ENCODE assay signal across 12 mouse cellular contexts in the genomic region with DNA sequence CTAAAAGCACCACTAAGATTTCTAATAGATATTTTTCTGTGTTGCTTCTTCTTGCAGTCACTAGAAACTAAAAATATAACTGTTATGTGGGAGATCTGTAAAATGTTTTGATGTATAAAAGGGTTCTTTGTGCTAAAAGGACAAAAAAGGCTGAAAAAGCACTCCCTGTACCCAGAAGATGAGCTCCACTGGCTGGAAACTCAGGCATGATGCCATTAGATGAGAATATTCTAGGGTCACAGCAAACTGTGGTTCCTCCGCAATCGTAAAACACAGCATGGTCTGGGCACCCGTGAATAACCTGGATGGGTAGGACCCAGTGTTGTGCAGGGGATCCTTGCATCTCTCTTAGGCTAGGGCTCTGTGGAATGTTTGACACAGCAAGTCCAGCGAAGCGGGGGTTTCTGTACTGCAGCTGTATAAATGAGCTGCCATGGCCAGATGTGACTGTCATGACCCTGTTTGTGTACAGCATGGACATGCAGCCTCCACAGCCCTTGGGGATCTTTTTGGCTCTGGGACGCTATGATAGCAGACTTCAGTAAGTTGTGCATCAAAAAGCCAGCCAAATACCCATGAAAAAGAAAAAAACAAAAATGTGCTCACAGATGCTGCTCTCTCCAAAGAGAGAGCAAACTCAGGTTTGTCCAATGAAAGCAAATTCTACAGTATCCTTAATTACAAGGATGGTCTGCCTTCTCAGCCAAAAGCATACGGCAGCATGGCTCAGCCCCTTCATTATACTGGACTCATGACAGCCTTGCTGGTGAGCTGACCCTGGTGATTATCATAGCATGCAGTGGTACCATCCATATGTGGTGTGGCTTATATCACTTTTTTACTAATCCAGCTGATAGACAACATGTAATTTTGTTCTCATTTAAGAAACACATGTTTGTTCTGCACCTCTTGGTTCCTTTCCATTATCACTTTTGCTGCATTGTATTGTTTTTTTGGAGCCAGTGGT.
DNase-seq lines count a peak whose midpoint lies in the region; ATAC-seq and TF ChIP-seq lines count a peak whose summit lies in the region.
"Had no signal": no experiment of that assay in that cellular context is flagged by ENCODE, and none has a peak within 500 bp of the region (broad histone marks: within the 10 kb centered on the region; RNA-seq: fewer than 3 reads in every experiment).

No protein-coding gene starts in this region.

- H3K27me3 ChIP-seq in kidney, postnatal 0 days (ENCODE audit: insufficient read depth, low read length) = no peaks in the 10 kb centered on the region
- no peaks in the 10 kb centered on the region for H3K27me3 ChIP-seq in testis, adult 2 months (ENCODE audit: control insufficient read depth, insufficient read depth, low read length)
- no peaks in the 10 kb centered on the region for H3K27me3 ChIP-seq in intestine, embryonic 15.5 days (replicated peaks)
- no peaks in the 10 kb centered on the region for H3K27me3 ChIP-seq in liver, embryonic 11.5 days (replicated peaks; ENCODE audit: control insufficient read depth, insufficient read depth, low read length)
- H3K27me3 ChIP-seq: neural tube, embryonic 12.5 days had no signal

- H3K4me3 ChIP-seq in kidney, postnatal 0 days (replicated peaks; ENCODE audit: low read depth, low read length) = no peak overlapping the region
- no peak overlapping the region for H3K4me3 ChIP-seq in testis, adult 2 months (ENCODE audit: control insufficient read depth, low read depth, low read length)
- H3K4me3 ChIP-seq in intestine, embryonic 15.5 days (replicated peaks) = no peak overlapping the region
- no peak overlapping the region for H3K4me3 ChIP-seq in liver, embryonic 11.5 days (ENCODE audit: low read depth, low read length)
- H3K4me3 ChIP-seq: neural tube, embryonic 12.5 days had no signal

- TF ChIP-seq CTCF in kidney, postnatal 0 days (IDR thresholded peaks at IDR 0.05; ENCODE audit: low read depth) = no peak
- no peak for TF ChIP-seq CTCF in testis, adult 2 months (IDR thresholded peaks at IDR 0.05; ENCODE audit: control insufficient read depth, insufficient read depth, insufficient replicate concordance, low read depth, low read length)

- H3K36me3 ChIP-seq in kidney, postnatal 0 days (ENCODE audit: insufficient read depth, low read length) = no peaks in the 10 kb centered on the region
- no peaks in the 10 kb centered on the region for H3K36me3 ChIP-seq in testis, adult 2 months (ENCODE audit: control insufficient read depth, insufficient read depth, low read length)
- no peaks in the 10 kb centered on the region for H3K36me3 ChIP-seq in intestine, embryonic 15.5 days
- H3K36me3 ChIP-seq in liver, embryonic 11.5 days (ENCODE audit: control insufficient read depth, insufficient read depth, low read length) = no peaks in the 10 kb centered on the region
- H3K36me3 ChIP-seq: neural tube, embryonic 12.5 days had no signal

- WGBS in kidney, postnatal 0 days = 51% methylated on average over 7 of the region's 7 CpGs
- WGBS in intestine, embryonic 15.5 days = 49% methylated on average over 7 of the region's 7 CpGs
- 78% methylated on average over 7 of the region's 7 CpGs for WGBS in liver, embryonic 11.5 days

- no peak overlapping the region for H3K27ac ChIP-seq in kidney, postnatal 0 days
- peak overlapping the region; percentile 24; the same call in 1 of the 2 replicates for H3K27ac ChIP-seq in testis, adult 2 months (ENCODE audit: control insufficient read depth, insufficient read depth, low read depth, low read length)
- no peak overlapping the region for H3K27ac ChIP-seq in intestine, embryonic 15.5 days
- H3K27ac ChIP-seq in liver, embryonic 11.5 days (ENCODE audit: low read depth, low read length) = no peak overlapping the region
- H3K27ac ChIP-seq: liver, embryonic 14.5 days; neural tube, embryonic 12.5 days had no signal

- H3K9me3 ChIP-seq in kidney, postnatal 0 days (replicated peaks; ENCODE audit: low read length) = no peaks in the 10 kb centered on the region
- H3K9me3 ChIP-seq in intestine, embryonic 15.5 days = no peaks in the 10 kb centered on the region
- H3K9me3 ChIP-seq in liver, embryonic 11.5 days (ENCODE audit: control insufficient read depth, low read length) = no peaks in the 10 kb centered on the region
- H3K9me3 ChIP-seq: neural tube, embryonic 12.5 days had no signal

- no peaks in the 10 kb centered on the region for H3K4me1 ChIP-seq in kidney, postnatal 0 days (replicated peaks; ENCODE audit: insufficient read depth, low read length)
- no peaks in the 10 kb centered on the region for H3K4me1 ChIP-seq in testis, adult 2 months (ENCODE audit: control insufficient read depth, insufficient read depth, low read length)
- H3K4me1 ChIP-seq in intestine, embryonic 15.5 days (replicated peaks) = no peaks in the 10 kb centered on the region
- H3K4me1 ChIP-seq in liver, embryonic 11.5 days (replicated peaks; ENCODE audit: control insufficient read depth, insufficient read depth, low read length) = no peaks in the 10 kb centered on the region

- intact Hi-C loops in heart, postnatal 10 days (cut with DNase I) = no loop called here

- ATAC-seq in kidney, postnatal 0 days (replicated peaks; ENCODE audit: low FRiP score, low read depth) = no peak
- no peak for ATAC-seq in intestine, embryonic 15.5 days
- ATAC-seq in liver, embryonic 11.5 days (replicated peaks; ENCODE audit: low FRiP score) = no peak

- TF ChIP-seq POLR2A in testis, adult 2 months (IDR thresholded peaks at IDR 0.05; ENCODE audit: control insufficient read depth, low read depth, low read length) = no peak

- peak; percentile 46 for DNase-seq in kidney, postnatal 0 days (ENCODE audit: low spot score)
- DNase-seq in kidney, adult 11 months = no peak
- DNase-seq in right cerebral cortex, adult 18-20 months = peak; percentile 46
- no peak for DNase-seq in right cerebral cortex, postnatal 4 days
- DNase-seq in heart, postnatal 10 days = peak; percentile 49 to 52
- DNase-seq in liver, embryonic 11.5 days (ENCODE audit: low spot score) = no peak
- DNase-seq: cerebellum, postnatal 25 days; kidney, adult 18-20 months had no signal

- no peak overlapping the region for H3K9ac ChIP-seq in kidney, postnatal 0 days (ENCODE audit: low read depth, low read length)
- H3K9ac ChIP-seq in intestine, embryonic 15.5 days = no peak overlapping the region
- no peak overlapping the region for H3K9ac ChIP-seq in liver, embryonic 11.5 days (ENCODE audit: low read depth, low read length)
- H3K9ac ChIP-seq: liver, embryonic 14.5 days; neural tube, embryonic 12.5 days had no signal

- H3K4me2 ChIP-seq in kidney, postnatal 0 days (ENCODE audit: low read length) = no peak overlapping the region
- no peak overlapping the region for H3K4me2 ChIP-seq in intestine, embryonic 15.5 days (replicated peaks)
- no peak overlapping the region for H3K4me2 ChIP-seq in liver, embryonic 11.5 days
- H3K4me2 ChIP-seq: neural tube, embryonic 12.5 days had no signal

Comparison
In these comparisons a context has a peak if more than half of its experiments do, and no peak if none do; other contexts are left out.
1. DNase-seq: peak in kidney, postnatal 0 days (single experiment), right cerebral cortex, adult 18-20 months (single experiment) and heart, postnatal 10 days (2 of 2); none in kidney, adult 11 months (single experiment), right cerebral cortex, postnatal 4 days (single experiment) and liver, embryonic 11.5 days (single experiment).